Mouse (Mus musculus) CD4-positive, CD25-positive, alpha-beta regulatory T cell, adult 2 months (primary cell): ENCODE data around the gene Mier2.

Source experiments
- DNase-seq: peaks from one replicate; pipeline ENCODE4 v3.0.0-alpha.2; 2012; ENCODE audit warnings: low read depth, low spot score

Mier2 gene

GRCm38 (mm10) chr10:79574796-79575195, 19.8 kb upstream of the Mier2 start:
- no peak for DNase-seq

DNA sequence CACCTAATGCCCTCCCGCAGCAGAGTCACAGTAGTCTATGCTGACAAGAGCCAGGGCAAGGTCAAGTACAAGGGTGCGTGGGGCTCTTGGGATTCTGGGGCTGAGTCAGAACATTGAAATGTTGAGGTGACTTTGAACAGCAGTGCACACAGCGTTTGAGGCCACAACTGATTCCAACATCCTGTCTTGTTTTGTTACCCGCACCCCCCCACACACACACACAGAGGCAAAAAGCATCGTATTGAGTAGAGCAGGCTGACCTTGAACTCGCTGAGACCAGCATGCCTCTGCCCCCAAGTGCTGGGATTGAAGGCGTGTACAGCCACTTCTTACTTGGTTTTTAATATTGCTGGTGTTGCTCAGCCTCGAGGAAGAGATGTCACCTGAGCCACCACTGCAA, 19.4 kb upstream of the Mier2 start:
- no peak for DNase-seq

- DNase-seq = no peak
These were observed 18.6 kb upstream of the Mier2 start for GRCm38 (mm10) chr10:79573611-79574010.

DNA sequence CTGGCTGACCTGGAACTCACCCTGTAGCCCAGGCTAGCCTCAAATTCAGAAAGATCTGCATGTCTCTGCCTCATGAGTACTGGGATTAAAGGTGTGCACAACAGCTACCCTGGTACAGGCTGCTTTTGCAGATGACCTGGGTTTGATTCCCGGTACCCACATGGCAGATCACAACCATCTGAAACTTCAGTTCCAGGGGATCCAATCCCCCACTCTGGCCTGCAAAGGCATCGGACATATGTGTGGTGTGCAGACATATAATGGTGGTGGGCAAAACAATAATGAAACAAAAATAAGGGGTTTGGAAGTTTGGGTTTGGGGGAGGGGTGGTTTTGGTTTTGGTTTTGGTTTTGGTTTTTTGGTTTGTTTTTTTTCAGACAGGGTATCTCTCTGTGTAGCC, 16.3 kb upstream of the Mier2 start:
- no peak for DNase-seq

- DNase-seq = no peak
These were observed 14.9 kb upstream of the Mier2 start for GRCm38 (mm10) chr10:79569921-79570320.

- no peak for DNase-seq
These were observed 4.7 kb upstream of the Mier2 start for GRCm38 (mm10) chr10:79559716-79560115.

DNA sequence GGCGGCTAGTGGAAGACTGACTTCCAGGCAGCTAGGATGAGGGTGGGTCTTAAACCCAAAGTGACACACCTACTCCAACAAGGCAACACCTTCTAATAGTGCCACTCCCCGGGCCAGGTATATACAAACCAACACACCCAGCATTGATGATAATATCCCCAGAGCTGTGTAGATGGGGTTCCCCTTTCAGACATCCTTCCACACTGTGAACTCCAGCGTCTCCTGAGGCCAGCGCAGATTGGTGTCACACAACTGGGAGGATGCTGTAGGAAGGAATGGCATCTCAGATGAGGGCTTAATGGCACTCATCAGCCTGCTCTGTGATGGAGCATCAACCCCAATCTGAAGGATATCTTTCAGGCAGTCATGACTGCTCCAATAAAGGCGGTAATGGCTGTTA, 2.5 kb upstream of the Mier2 start:
- no peak for DNase-seq

GRCm38 (mm10) chr10:79556951-79557350, 2.0 kb upstream of the Mier2 start:
- no peak for DNase-seq

- DNase-seq = no peak
These were observed 282 bp upstream of the Mier2 start for GRCm38 (mm10) chr10:79555238-79555724.

DNA sequence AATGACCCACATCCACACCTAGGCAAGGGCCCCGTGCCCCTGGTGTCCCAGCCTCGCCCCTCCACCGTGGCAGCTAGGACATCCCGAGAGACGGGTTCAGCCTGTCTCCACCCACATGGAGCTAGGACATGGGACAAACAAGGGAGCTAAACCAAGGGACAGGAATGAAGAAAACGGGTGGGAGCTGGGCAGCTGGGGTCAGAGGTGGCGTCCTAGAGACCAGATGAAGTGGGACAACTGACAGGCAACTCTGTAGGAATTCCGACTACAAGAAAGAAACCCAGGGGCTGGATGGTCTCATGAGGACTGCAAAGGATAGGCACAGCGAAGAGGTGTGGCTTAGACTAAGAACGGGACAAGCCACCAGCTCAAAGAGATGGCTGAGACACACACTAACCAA, 1.3 kb downstream of the Mier2 start:
- no peak for DNase-seq

- DNase-seq = no peak
These were observed 1.8 kb downstream of the Mier2 start for GRCm38 (mm10) chr10:79553176-79553575.

DNA sequence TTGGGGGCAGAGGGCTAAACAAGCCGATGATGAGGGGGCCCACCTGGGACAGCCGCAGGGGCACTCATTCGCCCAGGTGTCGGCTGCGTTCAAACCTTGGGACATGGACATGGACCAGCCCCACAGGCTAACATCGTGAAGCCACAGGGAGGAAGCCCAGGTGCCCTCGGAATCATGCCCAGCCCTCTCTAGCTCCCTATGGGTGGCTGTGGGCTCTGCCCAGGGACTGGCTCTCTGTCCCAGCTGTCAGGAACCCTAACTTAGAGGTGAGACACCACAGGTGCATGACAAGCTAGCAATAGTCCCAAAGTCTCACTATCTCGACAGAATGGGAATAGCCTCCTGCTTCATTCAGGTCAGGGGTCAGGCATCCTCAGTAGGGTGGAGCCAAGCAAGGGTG, 2.5 kb downstream of the Mier2 start:
- DNase-seq = no peak

DNA sequence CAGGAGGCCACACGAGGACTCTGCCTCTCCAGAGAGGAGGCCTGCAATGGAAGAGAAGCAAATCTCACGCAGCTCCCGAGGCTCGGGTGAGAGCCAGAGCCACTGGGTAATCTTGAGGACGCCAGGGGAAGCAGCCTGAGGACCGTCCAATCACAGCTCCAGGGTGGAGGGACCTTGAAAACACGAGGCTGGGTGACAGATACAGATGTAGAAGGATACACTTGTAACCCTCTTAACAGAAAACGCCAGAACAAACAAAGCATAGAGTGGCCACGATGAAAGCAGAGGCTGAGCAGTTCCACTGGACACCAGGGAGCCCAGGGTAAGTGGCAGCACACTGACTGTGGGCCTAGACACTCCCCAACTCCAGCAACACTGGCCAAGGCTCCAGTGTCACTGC, 4.6 kb downstream of the Mier2 start:
- no peak for DNase-seq

DNA sequence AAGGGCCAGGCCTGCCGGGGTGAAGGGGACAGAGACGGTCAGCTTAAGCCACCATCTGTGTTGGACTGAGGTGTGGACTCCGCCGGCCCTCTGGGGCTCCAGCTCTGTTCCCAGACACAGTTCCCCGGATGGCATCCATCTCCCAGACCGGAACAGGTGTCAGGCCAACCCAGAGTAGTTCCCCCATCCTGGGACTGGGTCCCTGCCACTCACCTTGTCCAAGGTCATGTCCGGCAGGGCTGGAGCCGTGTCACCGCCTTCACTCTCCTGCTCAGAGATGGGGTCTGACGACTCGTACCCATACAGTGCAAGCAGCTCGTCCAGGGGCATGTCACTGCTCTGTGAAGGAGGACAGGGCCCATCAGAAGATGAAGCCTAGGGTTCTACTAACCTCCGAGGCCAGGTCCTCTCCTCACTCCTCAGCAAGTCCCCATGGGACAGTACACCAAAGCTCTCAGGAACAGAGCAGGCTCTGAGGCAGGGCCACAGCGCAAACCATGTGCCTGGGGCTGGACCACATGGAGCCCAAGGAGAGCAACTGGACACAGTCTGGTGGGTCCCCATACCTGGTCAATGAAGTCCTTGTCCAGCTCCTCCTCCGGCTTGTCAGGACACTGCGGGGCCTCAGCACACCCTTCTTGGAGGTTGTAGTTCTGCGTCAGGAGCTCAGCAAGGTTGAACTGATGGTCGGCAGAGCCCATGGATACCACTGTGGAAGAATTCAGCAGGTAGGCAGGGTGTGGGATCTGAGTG, 5.9 kb downstream of the Mier2 start:
- DNase-seq = no peak

DNA sequence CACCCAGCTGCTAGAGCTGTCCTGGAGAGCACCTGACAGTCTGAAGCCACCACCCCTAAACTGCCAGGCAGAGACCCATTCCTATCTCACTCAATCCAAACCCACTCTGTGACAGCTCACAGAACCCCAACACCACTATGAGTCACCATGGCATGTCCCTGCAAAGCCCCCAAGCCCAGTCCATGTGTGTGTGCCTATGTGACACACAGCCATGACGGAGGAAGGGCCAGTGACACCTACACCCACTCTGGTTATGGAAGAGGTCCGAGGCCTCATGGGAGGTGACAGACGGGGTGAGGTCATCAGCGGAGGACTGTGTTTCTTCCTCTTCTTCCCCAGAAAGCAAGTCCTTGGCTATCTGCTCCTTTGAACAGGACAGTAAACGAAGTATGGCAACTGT, 6.5 kb downstream of the Mier2 start:
- DNase-seq = no peak

GRCm38 (mm10) chr10:79547148-79547675, 7.8 kb downstream of the Mier2 start:
- no peak for DNase-seq

DNA sequence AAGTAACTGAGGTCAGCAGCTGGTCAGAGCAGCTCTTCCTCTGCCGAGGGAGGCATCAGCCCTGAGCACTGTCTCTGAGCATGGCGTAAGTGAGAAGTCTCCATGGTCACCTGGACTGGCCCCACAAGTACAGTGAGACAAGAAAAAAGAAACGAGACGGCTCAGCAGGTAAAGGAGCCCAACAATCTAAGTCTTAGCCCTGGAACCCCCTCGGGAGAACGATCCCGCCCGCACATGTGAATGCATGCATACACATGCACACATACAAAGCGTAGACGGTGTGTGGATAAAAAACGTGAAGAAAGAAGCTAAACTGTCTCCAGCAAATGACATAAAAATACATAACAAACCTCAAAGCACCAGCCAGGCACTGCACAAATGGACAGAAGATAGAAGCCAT, 8.5 kb downstream of the Mier2 start:
- no peak for DNase-seq

DNA sequence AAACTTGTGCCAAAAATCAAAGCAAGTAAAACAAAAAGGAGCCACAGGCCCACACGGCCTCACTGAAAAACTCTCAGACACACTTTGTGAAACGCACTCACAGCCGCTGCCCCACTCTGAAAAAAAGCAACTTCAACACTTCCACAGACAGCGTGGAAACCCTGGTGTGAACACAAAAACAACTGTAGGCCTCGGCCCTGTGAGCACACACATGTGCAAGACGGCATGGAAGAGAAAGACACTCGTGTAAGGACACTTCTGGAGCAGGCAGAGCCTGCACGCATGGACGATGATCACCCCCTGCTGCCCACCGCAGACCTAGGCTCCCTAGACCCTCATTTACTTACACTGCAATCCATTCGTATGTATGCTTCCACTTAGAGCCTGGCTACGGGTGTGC, 9.1 kb downstream of the Mier2 start:
- DNase-seq = no peak

DNA sequence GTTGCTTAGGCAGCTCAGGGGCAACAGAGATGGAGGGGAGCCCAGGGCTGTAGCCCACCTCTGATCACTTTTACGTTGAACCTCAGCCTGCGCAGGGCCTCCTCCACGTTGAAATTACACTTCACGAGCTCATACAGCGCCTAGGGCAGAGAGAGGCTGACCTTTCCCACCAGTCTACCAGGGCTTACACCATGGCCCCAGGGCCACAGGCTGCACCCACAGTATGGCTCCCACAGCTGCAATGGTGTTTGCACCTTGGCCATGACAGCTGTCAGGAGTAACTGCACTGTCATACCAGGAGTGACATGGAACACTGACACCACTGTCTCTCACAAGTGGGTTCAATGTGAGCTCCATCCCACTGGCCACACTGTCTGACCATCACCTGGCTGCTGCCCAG, 10.4 kb downstream of the Mier2 start:
- DNase-seq = no peak

DNA sequence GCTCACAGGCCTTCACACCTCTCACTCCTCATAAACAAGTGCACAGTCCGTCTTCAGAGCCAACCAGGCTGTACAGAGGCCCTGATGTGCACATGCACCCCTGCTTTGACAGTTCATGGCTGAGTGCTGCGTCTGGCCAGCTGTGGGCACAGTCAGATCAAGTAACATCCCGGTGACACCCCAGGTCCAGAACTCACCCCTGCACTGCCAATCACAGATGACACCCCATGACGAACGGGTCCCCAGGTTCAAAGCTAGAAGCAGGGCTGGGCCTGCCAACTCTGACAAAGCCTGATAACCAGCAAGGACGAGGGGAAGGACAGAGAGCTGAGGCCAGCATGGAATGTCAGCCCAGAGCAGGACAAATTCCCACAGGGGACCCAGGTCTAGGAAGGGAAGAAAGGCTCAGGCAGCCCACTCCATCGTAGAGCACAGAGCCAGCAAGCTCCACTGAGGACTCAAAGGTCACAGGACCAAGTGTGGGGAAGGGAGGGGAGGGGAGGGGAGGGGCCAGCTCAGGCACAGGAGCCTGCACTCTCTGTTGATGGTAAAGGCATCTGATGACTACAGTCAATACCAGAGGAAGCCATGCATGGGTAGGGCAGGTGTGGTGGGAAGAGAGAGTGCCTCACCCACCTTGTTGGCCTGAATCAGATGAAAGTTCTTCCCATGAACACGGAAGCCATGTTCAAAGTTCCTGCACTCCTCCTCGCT, 11.0 kb downstream of the Mier2 start:
- no peak for DNase-seq

- no peak for DNase-seq
These were observed 12.8 kb downstream of the Mier2 start for GRCm38 (mm10) chr10:79542171-79542570.

- DNase-seq = no peak
These were observed 13.5 kb downstream of the Mier2 start for GRCm38 (mm10) chr10:79541522-79541921.

DNA sequence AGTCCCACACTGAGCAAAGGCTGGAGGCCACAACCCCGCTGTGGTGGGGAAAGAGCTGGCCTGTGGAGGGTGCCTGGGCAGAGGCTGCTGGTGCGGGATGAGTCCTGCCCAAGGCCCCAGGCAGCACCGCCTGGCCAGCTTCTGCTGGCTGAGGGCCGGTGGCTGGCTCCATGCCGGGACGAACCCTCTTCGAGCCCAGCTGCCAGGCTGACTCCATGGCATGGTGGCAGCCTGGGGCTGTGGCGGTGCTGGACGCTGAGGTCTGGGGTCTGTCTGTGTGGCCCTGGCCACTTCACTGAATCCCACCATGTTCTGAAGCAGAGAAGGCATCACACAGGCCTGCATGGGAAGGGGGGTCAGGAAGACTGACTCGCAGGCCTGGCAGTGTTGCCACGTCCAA, 14.3 kb downstream of the Mier2 start:
- DNase-seq = no peak
